Mouse (Mus musculus): ENCODE results near the gene Rrnad1.
A peak's percentile ranks its signal among the peaks of the same experiment; 100 is the strongest.

The Rrnad1 gene

DNA sequence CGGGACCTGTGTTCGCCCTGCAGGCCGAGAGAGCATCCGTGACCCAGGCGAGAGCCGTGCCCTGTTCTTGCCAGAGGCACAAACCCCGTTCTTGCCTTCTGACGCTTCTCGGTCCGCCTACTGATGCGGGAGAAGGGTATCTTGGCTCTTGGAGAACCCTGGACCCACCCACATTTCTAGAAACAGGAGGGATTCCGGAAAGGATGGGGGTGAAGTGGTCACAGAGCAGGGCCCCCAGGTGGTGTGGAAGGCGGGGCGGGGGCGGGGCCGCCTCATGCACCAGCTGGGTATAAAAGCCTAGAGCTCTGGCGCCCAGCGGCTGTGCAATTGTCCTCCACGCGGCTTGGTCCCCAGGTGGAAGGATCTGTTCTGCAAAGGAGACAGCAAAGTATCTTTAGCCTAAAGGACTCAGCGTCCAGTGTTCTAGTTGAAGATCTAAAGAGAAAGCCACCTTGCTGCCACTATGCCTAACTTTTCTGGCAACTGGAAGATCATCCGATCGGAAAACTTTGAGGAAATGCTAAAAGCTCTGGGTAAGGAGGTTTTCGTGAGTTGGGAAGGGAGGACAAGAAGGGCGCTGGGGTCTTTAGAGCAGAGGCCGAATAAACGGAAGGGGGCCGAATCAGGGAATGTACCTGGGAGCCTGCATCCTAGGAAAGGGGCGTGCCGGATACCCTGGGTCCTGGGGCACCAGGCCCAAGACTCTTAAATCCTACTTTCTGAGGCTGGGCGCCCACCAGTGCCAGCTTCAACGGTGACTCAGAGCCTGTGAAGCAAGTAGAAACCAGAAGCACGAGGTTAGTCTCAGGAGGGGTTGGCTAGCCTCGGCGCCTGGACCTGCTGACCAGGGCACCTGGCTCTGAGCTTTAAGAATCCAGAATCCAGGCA, 18.1 kb upstream of the Rrnad1 start, which contains the start of gene Crabp2:
TSS of gene Crabp2 (plus strand) at position 289 of the 888 bp plus-strand sequence.
- DNase-seq = no peak

DNA sequence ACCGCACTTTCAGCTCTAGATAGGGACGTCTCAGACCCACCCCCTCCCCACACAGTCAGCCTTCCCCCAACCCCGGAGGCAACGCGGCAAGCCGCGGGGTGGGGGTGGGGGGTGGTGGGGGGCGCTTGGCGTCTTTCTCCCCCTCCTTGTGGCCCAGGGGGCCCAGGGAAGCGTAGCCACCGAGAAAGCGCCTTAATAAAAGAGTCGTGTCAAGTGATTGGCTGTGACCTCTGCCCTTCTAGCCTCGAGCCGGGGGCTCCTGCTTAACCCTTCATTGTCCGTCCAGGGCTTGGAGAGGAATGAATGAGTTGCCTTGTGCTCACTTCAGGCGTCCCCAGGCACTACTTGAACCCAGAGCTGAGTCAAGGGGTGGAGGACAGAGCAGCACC, 17.3 kb upstream of the Rrnad1 start:
- DNase-seq = no peak

DNA sequence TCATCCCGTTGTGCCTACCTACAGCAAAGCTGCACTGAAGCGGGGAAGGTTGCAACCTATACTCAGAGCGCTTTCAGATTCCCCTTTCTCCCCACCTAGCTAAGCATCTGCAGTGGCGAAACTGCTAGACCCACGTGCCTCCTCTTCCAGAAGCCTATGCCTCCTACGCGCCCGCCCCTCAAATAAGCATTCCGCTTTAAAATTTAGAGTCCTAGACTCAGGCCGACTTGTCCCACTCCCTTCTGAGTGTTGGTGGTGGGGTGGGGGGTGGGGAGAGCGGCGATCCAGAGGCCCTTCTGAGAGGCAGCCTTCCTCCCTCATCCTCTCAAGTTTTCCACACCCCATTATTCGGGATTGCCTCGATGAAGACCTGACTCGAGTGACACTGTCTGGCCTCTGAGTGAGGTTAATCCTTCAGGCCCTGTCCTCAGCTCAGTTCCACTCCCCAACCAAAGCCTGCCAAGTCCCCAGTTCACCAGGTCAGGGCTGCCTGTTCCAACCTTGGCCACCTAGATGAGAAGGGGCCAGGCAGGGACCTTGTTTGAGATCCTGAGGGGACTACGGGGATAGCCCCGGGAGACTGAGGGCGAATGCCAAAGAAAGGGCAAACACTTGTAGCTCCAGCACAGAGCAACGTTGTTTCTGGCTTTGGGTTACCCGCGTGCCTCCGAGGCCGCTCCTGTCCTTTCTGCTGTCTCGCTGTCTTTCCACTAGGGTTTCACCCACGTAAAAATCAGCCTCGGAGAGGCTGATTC, 16.7 kb upstream of the Rrnad1 start:
- no peak for DNase-seq

DNA sequence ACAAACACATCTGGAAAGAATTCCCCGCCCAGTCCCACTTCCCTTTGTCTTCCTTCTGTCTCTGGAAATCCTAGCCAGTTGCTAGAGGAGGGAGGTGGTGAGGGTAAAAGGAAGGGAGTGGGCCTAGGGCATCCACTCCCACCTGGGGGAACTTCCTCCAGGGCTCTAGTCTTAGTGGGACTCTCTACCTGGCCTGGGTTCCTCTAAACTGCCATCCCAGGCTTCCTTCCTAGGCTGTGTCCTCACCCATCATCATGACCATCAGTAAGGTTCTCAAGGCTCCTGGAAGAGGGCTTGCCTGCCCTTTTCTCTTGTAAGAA, 16.0 kb upstream of the Rrnad1 start:
- no peak for DNase-seq

DNA sequence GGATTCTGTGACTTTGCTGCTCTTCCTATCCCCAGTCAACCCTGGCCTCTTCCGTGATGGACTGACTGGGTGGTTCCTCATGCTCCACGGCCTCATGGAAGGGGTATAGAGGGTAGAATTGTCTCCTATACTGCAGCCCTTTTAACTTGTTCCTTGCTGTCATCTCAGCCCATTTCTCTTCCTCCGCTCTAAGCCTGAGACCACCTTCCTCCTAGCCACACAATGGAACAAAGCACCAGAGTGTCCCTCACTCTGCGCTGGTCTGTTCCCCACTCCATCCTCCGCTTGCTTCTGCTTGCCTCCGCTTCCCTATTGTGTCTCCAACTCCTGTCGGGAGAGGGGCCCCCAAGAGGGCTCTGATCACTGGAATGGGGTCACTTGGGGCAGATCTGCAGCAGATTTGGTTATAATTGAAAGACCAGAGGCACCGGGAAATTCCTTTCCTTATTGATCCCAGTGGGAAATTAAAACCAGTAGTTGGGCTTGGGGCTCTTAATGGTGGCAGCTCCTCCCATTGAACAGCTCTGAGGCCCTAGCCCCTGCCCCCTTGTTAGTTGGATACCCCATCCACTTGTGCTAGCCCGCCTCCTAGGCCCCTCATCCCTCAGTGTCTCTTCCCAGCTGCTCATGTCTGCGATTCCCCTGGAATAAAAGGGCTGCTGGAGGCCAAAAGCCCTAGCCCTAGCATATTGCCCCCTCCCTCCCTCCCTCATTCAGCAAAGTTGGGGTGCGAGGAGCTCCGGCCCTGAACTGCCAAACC, 15.4 kb upstream of the Rrnad1 start:
- no peak for DNase-seq

DNA sequence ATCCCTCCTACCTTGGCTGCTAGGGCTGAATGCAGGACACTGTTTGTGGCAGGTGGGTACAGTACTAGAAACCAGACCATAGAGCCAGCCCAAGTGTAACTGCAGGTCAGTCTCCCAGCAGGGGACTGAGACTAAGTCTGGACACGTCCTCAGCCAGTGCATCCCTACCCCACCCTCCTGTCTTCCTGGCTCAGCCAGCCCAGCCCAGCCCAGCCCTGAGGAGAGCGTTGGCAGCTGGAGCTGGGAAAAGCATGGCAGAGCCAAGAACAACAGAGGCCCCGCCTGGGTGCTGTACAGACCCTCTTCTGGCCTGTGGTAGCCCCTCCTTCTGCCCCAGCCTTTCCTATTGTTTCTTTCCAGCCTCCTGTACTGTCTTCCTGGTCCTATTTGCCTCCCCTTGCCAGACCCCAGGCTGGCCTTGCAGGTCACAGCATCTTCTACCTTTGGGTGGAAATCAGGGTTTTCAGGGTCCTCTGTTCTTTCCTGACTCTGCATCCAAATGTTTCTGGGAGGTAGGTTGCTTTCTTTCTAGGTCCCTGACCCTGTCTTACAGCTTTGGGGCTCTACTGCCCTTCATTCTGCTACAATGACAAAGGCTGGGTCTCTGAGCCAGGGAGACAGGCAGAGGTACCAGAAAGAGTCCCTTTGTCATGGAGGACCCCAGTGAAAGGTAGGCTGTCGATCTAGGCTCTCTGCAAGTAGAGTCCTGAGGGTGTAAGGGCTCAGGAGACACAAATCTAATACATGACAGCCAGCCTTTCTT, 14.5 kb upstream of the Rrnad1 start:
- DNase-seq = peak; percentile 38

DNA sequence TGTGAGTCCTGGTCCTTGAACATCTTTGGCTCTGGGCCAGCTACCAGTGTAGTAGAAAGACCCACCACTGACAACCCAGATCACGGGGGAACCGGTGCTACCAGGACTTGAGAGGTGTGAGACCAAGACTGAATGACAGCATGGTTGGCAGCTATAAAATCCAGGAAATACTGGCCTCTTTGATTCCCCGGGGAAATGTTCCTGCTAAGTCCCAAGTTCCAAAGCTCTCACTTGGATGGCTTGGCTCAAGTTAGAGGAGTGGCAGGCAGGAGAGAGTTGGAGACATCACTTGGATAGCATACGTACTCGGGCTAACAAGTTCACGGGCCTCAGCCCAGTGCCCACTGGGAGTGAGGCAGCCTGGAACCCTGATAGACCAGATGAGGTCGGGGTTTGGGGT, 13.1 kb upstream of the Rrnad1 start:
- DNase-seq = no peak

DNA sequence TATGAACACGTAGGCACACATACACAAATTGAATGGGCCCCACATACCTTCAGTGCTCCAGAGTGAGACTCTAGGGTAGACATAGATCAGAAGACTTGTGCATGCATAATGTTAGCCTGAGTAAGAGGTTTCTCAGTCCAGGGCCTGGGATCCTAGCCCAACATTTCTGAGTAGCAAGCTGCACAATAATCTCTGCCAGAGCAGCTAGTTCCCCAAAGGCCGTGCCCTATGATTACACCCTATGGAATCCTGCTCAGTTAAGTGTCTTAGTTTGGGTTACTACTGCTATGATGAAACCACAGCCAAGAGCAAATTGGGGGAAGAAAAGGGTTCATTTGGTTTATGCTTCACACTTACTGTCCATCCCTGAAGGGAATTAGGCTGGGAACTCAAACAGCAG, 12.0 kb upstream of the Rrnad1 start:
- DNase-seq = no peak

DNA sequence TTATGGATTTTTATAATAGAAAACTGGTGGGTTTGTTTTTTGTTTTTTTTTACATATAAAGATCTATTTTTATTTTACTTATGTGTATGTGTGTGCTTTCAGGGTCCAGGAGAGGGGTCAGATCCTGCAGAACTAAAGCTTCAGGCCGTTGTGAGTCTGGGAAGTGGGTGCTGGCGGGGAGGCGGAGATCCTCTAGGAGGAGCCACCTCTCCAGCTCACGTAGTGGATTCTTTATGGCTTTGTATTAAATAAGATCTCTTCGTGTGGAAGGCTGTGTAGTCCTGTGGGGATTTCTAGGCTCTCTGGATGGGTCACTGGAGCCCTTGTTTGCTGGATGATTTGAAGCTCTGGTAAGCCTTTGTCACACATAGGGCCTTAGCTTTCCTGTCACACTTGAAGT, 10.1 kb upstream of the Rrnad1 start:
- no peak for DNase-seq

DNA sequence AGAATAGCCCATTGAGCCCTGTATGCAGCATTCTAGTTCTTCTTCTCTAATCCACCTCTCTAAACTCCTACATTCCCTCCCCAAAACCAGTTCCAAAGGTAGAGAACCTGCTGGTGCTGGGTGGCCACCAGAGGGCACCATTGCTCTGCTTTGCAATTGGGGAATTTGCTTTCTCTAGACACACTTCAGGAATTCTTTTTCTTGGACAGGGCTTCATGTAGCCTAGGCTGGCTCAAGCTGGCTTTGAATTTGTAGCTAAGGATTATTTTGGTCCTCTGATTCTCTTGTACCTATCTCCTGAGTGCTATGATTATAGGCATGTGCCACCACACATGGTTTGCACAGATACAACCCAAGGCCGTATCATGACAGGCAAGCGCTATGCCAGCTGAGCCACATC, 5.3 kb upstream of the Rrnad1 start:
- DNase-seq = peak; percentile 89

DNA sequence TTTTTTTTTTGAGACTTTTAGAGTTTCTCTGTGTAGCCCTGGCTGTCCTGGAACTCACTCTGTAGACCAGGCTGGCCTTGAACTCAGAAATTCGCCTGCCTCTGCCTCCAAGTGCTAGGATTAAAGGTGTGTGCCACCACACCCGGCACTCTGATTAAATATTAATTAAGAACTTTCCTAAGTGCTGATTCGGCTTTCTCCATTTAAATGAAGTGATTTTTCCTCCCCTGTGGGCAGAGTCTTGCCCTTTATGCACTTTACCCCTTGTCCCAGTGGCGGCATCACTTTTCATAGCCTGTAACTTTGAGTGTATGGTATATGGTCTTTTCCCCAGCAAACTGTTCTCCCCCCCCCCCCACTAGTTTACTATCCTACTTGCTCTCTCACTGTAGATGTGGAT, 4.7 kb upstream of the Rrnad1 start:
- no peak for DNase-seq

DNA sequence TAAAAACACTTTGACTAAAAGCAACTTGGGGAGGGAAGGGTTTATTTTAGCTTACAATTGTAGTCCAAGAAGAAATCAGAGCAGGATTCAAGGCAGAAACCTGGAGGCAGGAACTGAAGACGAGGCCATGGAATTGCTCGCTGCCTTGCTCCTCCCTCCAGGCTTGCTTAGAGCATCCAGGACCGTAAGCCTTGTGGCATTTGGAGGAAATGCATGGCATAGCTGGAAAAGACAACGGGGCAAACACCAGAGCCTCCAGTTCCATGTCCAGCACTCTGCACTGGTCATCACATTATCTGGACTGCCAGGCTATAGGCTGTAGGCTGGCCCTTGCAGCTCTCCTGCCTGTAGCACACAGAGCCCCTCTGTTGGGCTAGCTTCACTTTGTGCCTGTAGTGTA, 4.0 kb upstream of the Rrnad1 start:
- no peak for DNase-seq

DNA sequence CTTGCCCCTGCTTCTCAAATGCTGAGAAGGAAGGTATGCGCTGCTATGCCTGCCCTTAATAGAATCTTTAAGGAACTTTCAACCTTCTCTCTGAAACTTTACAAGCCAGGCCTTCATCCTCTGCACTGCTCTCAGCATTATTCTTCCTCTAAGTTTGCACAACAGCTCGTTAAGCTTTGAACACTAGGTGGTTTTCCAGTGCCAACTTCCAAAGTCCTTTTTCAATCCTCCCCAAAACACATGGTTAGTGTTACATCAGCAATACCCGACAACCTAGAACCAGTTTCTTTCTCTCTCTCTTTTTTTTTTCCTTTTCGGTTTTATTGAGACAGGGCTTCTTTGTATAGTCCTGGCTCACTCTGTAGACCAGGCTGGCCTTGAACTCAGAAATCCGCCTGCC, 3.5 kb upstream of the Rrnad1 start:
- no peak for DNase-seq

DNA sequence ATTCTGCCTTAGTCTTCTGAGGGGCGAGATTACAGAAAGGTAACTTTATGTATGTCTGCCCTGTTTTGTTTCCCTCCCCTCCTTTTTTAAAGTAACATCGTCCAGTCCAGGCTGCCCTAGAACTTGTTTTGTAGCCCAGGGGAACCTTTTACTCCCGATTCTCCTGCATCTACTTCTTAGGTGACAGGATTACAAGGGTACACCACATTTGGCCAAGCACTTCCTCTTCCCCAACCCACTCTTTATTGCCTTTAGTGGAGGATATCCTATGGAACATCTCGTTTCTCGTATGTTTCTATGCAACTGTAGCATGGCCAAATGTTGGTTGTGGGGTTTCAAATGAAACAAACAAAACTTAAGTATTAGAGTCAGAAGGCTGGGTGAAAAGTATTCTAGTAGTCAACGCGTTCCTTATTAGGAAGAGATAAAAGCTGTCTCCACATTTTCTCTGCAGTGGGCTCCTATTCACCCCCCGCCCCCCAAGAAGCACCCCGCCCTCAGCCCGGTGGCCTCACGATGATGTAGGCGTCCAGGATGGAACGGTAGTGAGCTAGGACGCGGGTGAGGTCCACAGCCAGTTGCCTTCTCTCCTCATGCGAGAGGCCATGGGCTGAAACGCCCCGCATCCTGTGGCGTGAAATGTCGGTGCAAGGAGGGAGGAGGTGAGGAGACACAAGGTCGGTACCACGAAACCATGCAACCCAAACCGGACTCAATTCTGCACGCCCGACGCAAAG, 1.0 kb downstream of the Rrnad1 start:
- no peak for DNase-seq

DNA sequence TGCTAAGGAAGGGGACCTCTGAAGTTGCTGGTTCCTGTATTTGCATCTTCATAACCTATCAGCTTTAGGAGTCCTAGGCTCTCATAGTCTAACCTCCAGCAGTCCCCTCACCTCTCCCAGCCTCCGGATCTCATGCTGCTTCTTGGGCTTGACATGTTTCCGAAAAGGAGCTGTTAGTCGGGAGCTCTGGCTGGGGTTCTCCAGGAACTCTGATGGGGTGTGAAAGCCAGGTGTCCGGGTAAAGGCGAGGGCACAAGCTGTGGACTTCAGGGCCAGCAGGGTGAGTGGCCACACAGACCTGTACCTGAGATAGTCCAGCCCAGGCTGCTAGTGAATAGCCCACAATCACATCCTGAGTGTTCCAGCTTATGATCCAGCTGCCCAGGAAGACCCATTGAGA, 3.1 kb downstream of the Rrnad1 start:
- DNase-seq = no peak

DNA sequence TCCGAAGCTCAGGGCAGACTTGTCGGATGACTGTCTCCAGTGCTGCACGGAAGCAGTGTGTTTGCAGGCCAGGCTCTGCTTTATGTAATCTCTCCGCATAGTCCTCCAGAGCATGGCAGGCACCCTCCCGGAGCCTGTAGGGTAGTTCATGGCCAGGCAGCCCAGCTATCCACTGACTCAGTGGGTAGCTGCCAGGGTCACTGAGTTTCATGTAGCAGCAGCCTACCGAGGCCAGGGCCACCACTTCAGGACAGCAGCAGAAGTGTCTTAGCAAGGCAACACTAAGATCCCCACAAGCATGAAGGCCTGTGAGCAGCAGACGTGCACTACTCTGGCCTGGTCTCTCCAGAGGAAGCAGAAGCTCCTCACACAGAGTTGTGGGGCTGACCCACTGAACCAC, 5.5 kb downstream of the Rrnad1 start:
- no peak for DNase-seq

DNA sequence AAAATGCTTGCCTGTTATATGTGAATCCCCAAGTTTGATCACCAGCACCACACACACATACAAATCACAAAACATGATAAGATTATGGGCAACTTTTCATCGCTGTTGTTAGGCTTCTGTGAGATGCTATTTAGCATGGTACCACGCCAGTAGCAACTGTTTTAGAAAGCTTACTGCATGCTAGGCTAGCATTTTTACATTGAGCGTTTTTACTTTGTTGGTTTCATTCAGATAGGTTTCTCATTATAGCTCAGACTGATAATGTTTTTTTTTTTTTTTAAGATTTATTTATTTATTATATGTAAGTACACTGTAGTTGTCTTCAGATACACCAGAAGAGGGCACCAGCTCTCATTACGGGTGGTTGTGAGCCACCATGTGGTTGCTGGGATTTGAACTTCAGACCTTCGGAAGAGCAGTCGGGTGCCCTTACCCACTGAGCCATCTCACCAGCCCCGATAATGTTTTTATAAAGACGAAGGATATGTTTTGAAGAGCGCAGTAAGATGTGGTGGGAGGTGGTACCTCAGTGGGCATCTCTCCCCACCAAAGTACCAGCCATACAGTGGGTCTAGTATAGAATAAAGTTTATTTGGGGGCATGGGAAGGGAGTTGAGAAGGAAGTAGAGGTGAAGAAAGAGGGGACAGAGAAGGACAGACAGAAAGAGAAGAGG, 10.1 kb downstream of the Rrnad1 start:
- no peak for DNase-seq

DNA sequence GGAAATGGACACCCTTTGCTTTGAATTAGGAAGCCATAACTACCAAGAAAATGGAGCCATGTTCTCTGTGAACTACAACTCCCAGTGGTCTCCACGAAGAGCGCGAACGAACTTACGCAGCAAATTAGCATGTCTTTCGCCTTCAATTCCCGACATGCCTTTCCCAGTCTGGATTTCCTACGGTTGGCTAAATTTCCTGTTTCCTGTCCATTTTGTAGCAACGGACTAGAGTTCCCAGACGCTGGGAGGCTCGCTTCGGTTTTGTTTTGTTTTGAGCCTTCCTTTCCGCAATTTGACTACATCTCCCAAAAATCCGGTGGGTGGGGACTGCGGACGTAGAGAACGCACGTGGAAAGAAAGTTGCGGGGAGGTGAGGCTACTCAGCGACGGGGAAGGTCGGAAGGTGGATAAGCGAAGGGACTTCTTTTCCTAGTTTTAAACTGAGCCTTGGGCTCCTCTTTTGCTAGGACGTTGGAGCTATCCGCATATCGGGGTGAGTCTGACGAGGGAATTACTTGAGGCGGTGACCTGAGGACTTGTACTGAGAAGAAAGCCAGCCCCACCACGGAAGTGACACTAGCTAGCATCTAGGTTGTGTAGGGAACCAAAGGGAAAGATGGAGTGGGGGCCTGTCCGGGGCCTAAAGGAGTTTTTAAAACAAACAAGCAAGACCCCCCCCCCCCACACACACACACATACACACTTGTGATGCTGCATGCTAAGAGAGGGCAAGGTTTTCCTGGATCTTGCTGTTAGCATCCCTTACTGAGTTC, 11.0 kb downstream of the Rrnad1 start, which contains the start of gene Mrpl24:
TSS of gene Mrpl24 (plus strand) at position 171 of the 773 bp plus-strand sequence.
- peak; percentile 92 for DNase-seq

DNA sequence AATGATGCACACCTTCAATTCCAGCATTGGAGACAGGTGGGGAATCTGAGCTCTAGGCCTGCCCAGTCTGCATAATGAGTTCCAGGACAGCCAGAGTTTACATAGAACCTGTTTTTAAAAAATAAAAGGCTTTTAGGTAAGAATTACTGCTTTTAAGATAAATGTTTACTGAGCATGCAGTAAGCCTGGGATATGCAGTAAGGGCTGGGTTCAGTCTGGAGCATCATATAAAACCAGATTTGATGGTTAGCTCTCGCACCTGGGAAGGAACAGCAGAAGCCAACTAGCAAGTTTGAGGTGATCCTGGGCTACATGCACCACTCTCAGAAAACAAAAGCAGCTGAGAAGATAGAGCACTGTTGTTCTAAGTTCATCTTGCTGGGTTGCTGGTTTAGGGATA, 12.0 kb downstream of the Rrnad1 start:
- no peak for DNase-seq

DNA sequence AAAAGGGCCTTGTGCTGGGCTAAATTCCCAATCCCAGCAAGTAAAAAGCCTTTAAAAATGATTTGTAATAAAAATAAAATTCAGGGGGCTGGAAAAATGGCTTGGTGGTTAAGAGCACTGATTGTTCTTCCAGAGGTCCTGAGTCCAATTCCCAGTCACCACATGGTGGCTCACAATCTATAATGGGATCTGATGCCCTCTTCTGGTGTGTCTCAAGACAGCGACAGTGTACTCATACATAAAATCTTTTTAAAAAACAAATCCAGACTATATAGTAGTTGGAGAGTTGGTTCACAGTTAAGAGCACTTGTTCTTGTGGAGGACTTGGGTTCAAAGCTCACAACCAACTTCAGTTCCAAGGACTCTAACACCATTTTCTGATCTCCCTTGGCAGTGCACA, 13.5 kb downstream of the Rrnad1 start:
- DNase-seq = no peak

DNA sequence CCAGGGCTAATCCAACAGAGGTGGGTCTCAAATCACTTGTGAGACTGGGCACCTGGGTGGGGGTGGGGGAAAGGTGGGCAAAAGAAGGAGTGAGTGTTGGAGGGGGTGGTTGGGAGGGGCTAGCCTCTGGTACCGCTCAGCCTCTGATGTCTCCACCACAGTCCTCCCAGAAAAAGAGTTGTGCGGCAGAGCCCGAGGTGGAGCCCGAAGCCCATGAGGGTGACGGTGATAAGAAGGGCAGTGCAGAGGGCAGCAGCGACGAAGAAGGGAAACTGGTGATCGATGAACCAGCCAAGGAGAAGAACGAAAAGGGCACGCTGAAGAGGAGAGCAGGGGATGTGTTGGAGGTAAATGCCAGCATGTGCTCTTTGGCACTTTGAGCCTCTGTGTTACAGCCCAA, 16.6 kb downstream of the Rrnad1 start:
- DNase-seq = no peak

Data from lung, postnatal 10 days (tissue).